Mouse (Mus musculus): ENCODE data around the gene Psmd2. TPM values are rescaled to one million over a fixed set of nuclear protein-coding genes. Genes with fewer than 3 reads are reported as not detected.

The Psmd2 gene
- polyA plus RNA-seq, 1 experiment = 41.8 TPM

DNA sequence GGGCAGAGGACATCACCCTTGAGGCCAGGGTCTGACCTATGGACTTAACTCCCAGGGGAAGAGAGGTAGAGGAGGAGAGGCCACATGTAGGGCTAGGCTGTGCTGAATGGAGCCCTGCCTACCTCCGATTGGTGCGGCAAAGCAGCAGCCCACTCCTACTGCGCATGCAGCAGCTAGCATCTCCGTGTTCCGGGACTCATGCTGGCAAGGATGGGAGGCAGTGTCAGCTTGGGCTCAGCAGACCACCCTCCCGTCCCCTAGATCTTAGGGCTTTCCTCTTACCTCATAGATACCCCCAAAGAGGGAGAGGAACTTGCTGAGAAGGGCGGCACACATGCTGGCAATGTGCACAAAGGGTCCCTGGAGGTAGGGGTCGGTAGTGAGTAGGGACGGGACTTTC is 60.7 kb downstream of the Psmd2 start:
- H3K36me3 ChIP-seq (ENCODE audit: control insufficient read depth, insufficient read depth, low read length) = no peaks in the 10 kb centered on the region
- H3K4me3 ChIP-seq (ENCODE audit: extremely low read depth, insufficient read depth, insufficient read length) = no peak overlapping the region
- no peaks in the 10 kb centered on the region for H3K4me1 ChIP-seq (ENCODE audit: control insufficient read depth, insufficient read depth, insufficient read length)
- no peak for DNase-seq (ENCODE audit: low read depth in 1 of 2, low spot score in 2 of 2)
- H3K27ac ChIP-seq (ENCODE audit: insufficient read depth, low read length) = no peak overlapping the region
- no peaks in the 10 kb centered on the region for H3K27me3 ChIP-seq (ENCODE audit: control insufficient read depth, insufficient read depth, low read length)
- no peak for TF ChIP-seq CTCF (IDR thresholded peaks at IDR 0.05; ENCODE audit: extremely low read depth, insufficient read depth, insufficient read length, insufficient replicate concordance)
- TF ChIP-seq POLR2A (IDR thresholded peaks at IDR 0.05; ENCODE audit: low read depth, low read length) = no peak
- WGBS = 91% methylated on average over 9 of the region's 9 CpGs

GRCm38 (mm10) chr16:20712889-20713288 is 61.4 kb downstream of the Psmd2 start:
- Histone ChIP-seq H3K27me3 (ENCODE audit: control insufficient read depth, insufficient read depth, low read length) (no peaks in the 10 kb centered on the region), H3K4me1 (ENCODE audit: control insufficient read depth, insufficient read depth, insufficient read length) (no peaks in the 10 kb centered on the region), H3K27ac (ENCODE audit: insufficient read depth, low read length) (no peak overlapping the region), H3K36me3 (ENCODE audit: control insufficient read depth, insufficient read depth, low read length) (no peaks in the 10 kb centered on the region), H3K4me3 (ENCODE audit: extremely low read depth, insufficient read depth, insufficient read length) (no peak overlapping the region)
- 87% methylated on average over 7 of the region's 7 CpGs for WGBS
- DNase-seq (ENCODE audit: low read depth in 1 of 2, low spot score in 2 of 2) = no peak
- TF ChIP-seq CTCF (IDR thresholded peaks at IDR 0.05; ENCODE audit: extremely low read depth, insufficient read depth, insufficient read length, insufficient replicate concordance) (no peak), POLR2A (IDR thresholded peaks at IDR 0.05; ENCODE audit: low read depth, low read length) (no peak)

Other genes starting within 250 kb of the Psmd2 start
- 48.8 and 55.4 TPM in 2 replicates for gene Abcc5, start 225.3 kb upstream of the Psmd2 start, polyA plus RNA-seq (2012; rRNA removed)
- gene Eif2b5, start 152.8 kb upstream of the Psmd2 start, polyA plus RNA-seq (2012; rRNA removed) = 16.6 and 17.5 TPM in 2 replicates
- gene Dvl3, start 134.7 kb upstream of the Psmd2 start, polyA plus RNA-seq (2012; rRNA removed) = 25.0 and 30.8 TPM in 2 replicates
- gene Ap2m1, start 116.2 kb upstream of the Psmd2 start, polyA plus RNA-seq (2012; rRNA removed) = 241 and 277 TPM in 2 replicates
- gene Abcf3, start 103.1 kb upstream of the Psmd2 start, polyA plus RNA-seq (2012; rRNA removed) = 27.3 and 32.6 TPM in 2 replicates
- 0.07 TPM in 1 of 2 replicates, not detected in the other for gene Vwa5b2, start 62.2 kb upstream of the Psmd2 start, polyA plus RNA-seq (2012; rRNA removed)
- 9.2 and 10.8 TPM in 2 replicates for gene Eef1akmt4, start 40.1 kb upstream of the Psmd2 start, polyA plus RNA-seq (2012; rRNA removed)
- 0.02 TPM in 1 of 2 replicates, not detected in the other for gene Gm49333, start 40.0 kb upstream of the Psmd2 start, polyA plus RNA-seq (2012; rRNA removed)
- 18.5 and 19.6 TPM in 2 replicates for gene Alg3, start 39.9 kb upstream of the Psmd2 start, polyA plus RNA-seq (2012; rRNA removed)
- 1.3 and 1.4 TPM in 2 replicates for gene Camk2n2, start 30.4 kb upstream of the Psmd2 start, polyA plus RNA-seq (2012; rRNA removed)
- 0.07 and 0.15 TPM in 2 replicates for gene Ece2, start 21.8 kb upstream of the Psmd2 start, polyA plus RNA-seq (2012; rRNA removed)
- 257 and 351 TPM in 2 replicates for gene Eif4g1, start 16.7 kb downstream of the Psmd2 start, polyA plus RNA-seq (2012; rRNA removed)
- 5.9 and 8.3 TPM in 2 replicates for gene Fam131a, start 41.6 kb downstream of the Psmd2 start, polyA plus RNA-seq (2012; rRNA removed)
- gene Polr2h, start 66.0 kb downstream of the Psmd2 start, polyA plus RNA-seq (2012; rRNA removed) = 8.5 and 10.0 TPM in 2 replicates
- 8.5 and 12.1 TPM in 2 replicates for gene Clcn2, start 66.1 kb downstream of the Psmd2 start, polyA plus RNA-seq (2012; rRNA removed)
- gene Chrd, start 81.5 kb downstream of the Psmd2 start, polyA plus RNA-seq (2012; rRNA removed) = 0.63 and 1.6 TPM in 2 replicates
- gene Thpo, start 82.9 kb downstream of the Psmd2 start, polyA plus RNA-seq (2012; rRNA removed) = 0.09 and 0.19 TPM in 2 replicates

Measured in spleen, adult 2 months (tissue).